Mouse (Mus musculus): ENCODE data around the gene Lrrc8d. TPM values are rescaled to one million over a fixed set of nuclear protein-coding genes. Genes with fewer than 3 reads are reported as not detected.
"Not testable (repeated sequence)": the region's sequence is repeated elsewhere in the genome, so short reads cannot be mapped to it uniquely, and the experiment has no call there.

Gene Lrrc8d
- total RNA-seq, 2 experiments from 2014 or later, result 8.6 to 9.8 TPM

DNA sequence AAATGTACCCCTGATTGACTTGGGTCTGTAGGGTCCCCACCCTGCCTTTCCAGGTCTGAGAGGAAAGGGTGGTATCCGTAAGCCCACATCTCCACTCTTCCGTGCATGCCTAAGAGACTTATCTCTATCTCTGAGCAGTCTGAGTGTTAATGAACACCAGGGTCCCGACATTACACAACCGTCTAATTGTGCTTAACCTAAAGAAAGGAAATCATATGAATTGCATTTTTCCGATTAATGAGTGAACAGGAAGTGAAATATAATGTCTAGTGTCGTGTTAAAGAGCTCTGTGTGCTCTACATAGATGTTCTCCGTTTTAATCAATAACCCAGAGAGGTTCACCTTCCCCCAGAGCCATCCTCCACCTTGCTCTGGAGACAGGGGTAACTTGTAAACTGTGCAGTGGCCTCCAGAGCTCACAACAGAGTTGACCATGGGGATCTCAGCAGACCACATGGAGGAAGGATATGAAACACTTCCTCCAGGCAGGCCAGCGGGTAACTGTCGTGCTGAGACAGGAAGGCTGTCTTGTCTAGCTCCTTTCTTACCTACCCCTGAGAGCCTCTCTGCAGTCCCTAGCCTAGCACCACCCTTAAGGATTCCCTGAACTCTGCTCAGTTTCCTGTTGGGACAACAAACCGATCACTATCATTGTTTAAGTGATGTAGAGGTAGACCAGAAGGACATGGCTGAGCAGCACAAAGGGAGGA lies 144.4 kb downstream of the Lrrc8d start:
- intact Hi-C loops (cut with DNase I), result no loop called here
- DNase-seq, result no peak

GRCm38 (mm10) chr5:105845041-105845440 lies 145.3 kb downstream of the Lrrc8d start:
- intact Hi-C loops (cut with DNase I), result no loop called here
- no peak for DNase-seq

GRCm38 (mm10) chr5:105847726-105848125 lies 148.0 kb downstream of the Lrrc8d start:
- intact Hi-C loops (cut with DNase I), result no loop called here
- DNase-seq, result no peak

DNA sequence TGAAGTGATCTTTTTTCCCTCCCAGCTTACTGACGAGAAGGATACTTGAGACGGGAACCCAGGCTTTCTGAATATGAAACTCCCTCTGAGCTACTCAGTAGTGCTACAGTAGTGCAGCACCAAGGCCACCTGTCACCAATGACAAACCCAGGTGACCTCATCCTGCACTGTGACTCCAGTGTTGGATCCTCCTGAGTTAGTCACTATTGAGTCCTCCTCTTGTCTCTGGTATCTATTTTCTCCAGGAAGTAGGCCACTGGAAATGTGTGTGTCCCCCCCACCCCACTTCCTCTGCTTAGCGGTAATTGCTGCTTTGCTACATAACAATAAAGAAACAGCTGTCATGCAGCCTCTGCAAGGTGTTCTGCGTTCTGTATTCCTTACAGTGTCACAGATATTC lies 149.5 kb downstream of the Lrrc8d start:
- intact Hi-C loops (cut with DNase I), result no loop called here
- DNase-seq, result no peak

GRCm38 (mm10) chr5:105849643-105850042 lies 149.9 kb downstream of the Lrrc8d start:
- DNase-seq, result no peak
- intact Hi-C loops (cut with DNase I), result no loop called here

GRCm38 (mm10) chr5:105853271-105853670 lies 153.5 kb downstream of the Lrrc8d start:
- intact Hi-C loops (cut with DNase I), result no loop called here
- no peak for DNase-seq

DNA sequence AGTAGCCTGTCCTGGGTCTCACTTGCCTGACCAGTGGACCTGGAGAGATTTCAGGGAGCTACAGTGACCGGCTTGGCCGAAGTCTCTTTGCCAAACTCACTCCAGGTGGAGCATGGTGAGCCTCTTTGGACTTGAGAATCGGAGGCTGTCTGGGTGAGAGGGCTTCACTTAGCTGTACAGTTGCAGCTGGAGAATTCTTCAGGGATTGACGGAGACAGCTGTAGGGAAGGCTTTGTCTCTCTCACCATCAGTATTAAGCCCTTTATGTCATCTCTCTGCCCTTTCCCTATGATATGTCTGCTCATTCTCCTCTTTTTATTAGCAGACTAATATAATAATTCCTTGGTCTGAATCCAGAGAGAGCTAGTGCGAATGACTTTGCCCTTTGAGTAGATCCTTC lies 157.7 kb downstream of the Lrrc8d start:
- intact Hi-C loops (cut with DNase I), result no loop called here
- DNase-seq, result no peak

GRCm38 (mm10) chr5:105858754-105859694 lies 159.3 kb downstream of the Lrrc8d start:
- no peak for DNase-seq
- intact Hi-C loops (cut with DNase I), result no loop called here

DNA sequence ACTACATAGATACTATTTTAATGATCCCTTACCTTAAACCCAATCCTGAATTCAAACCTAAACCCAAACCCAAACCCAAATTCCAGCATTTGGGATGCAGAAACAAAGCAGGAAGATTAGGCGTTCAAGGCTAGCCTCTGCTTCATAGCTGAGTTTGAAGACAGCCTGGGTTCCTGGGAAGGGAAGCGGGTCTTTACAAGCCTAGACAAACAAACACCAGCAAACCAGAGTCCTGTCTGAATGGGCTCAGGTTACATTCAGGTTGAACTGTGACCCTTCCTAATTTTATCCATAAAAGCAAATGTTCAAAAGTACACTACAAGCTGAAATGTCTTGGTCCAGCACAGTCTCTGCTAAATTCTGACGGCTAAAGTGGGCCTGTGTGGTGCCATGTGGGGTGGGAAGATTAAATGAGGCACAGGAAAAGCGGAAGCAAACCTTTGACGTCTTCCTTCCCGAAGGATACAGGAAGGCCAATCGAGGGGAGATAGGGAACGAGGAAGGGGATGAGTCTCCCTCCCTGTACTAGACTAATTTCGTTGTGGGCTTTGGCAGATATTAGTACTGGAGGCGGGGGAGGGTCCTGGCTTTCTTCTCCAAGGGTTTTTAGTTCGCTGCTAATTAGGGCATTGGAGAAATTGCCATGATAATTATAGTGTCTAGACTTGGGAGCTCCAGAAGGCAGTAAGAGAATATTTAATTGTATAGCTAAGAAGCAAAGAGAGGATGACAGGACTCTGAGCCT lies 160.1 kb downstream of the Lrrc8d start:
- intact Hi-C loops (cut with DNase I), result no loop called here
- no peak for DNase-seq

DNA sequence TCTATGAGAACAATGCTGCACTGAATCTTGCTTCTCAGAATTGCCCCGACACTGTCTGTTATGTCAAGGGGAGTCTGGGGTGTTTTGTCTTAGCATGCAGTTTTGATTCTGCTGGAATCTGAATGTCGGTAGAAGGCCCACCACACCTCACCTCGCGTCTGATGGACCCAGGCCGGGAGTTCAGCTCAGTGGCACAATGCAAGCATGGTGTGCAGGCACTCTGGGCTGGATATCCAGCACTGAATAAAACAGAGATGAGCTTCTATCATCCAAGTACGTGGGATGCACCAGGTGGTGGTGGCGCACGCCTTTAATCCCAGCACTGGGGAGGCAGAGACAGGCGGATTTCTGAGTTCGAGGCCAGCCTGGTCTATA lies 160.7 kb downstream of the Lrrc8d start:
- intact Hi-C loops (cut with DNase I), result no loop called here
- no peak for DNase-seq

GRCm38 (mm10) chr5:105861616-105862015 lies 161.8 kb downstream of the Lrrc8d start:
- DNase-seq, result no peak
- intact Hi-C loops (cut with DNase I), result no loop called here

DNA sequence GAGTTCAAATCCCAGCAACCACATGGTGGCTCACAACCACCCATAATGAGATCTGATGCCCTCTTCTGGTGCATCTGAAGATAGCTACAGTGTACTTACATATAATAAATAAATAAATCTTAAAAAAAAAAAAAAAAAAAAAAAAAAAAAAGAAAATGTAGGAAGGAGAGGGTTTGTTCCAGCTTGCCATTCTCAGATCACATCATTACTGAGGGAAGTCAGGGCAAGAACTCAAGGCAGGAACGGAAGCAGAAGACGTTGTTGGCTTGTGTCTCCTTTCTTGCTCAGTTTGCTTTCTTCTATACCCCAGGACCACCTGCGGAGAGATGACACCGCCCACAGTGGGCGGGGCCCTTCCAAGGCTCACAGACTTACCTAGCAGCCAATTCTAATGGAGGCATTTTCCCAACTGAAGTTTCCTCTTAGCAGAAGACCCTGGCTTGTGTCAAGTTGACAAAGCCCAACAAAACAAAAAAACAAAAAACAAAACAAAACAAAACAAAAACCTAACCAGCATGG lies 165.4 kb downstream of the Lrrc8d start:
- not testable (repeated sequence) for DNase-seq
- intact Hi-C loops (cut with DNase I), result loop anchor here (5.0 kb wide), 1 partner anchor 68 kb away; no protein-coding TSS in a partner anchor

GRCm38 (mm10) chr5:105867427-105867826 lies 167.7 kb downstream of the Lrrc8d start:
- intact Hi-C loops (cut with DNase I), result loop anchor here (5.0 kb wide), 1 partner anchor 70 kb away; no protein-coding TSS in a partner anchor
- DNase-seq, result no peak

GRCm38 (mm10) chr5:105867841-105868447 lies 168.2 kb downstream of the Lrrc8d start:
- peak; percentile 31 to 33 for DNase-seq
- intact Hi-C loops (cut with DNase I), result loop anchor here (1.0 to 5.0 kb wide), 3 partner anchors 71 to 463 kb away; no protein-coding TSS in a partner anchor

GRCm38 (mm10) chr5:105868593-105868992 lies 168.8 kb downstream of the Lrrc8d start:
- intact Hi-C loops (cut with DNase I), result loop anchor here (1.0 to 5.0 kb wide), 3 partner anchors 71 to 464 kb away; no protein-coding TSS in a partner anchor

GRCm38 (mm10) chr5:105869739-105870138 lies 170.0 kb downstream of the Lrrc8d start:
- DNase-seq, result no peak
- intact Hi-C loops (cut with DNase I), result loop anchor here (2.0 to 5.0 kb wide), 4 partner anchors 72 to 465 kb away; partner anchors contain the start of gene Lrrc8c

More at GRCm38 (mm10) chr5:105868593-105868992, 168.8 kb downstream of the Lrrc8d start:
- peak; percentile 82 to 88 for DNase-seq

- DNase-seq, result no peak
- intact Hi-C loops (cut with DNase I), result loop anchor here (5.0 kb wide), 2 partner anchors 354 to 379 kb away; partner anchors contain the start of gene Lrrc8c
Observed at GRCm38 (mm10) chr5:105871140-105871539, 171.4 kb downstream of the Lrrc8d start.

- intact Hi-C loops (cut with DNase I), result loop anchor here (5.0 kb wide), 2 partner anchors 355 to 380 kb away; partner anchors contain the start of gene Lrrc8c
- DNase-seq, result no peak
Observed at GRCm38 (mm10) chr5:105872176-105872575, 172.4 kb downstream of the Lrrc8d start.

- DNase-seq, result no peak
- intact Hi-C loops (cut with DNase I), result loop anchor here (5.0 kb wide), 2 partner anchors 356 to 381 kb away; partner anchors contain the start of gene Lrrc8c
Observed at GRCm38 (mm10) chr5:105872916-105873315, 173.1 kb downstream of the Lrrc8d start.
